Mouse (Mus musculus) right cerebral cortex, postnatal 25 days (tissue): Measurements from ENCODE around the gene Ssxb6.
"Not testable (repeated sequence)": the region's sequence is repeated elsewhere in the genome, so short reads cannot be mapped to it uniquely, and the experiment has no call there.

Experiments
- DNase-seq: peaks from one replicate; pipeline ENCODE4 v3.0.0; 2022

Gene Ssxb6

DNA sequence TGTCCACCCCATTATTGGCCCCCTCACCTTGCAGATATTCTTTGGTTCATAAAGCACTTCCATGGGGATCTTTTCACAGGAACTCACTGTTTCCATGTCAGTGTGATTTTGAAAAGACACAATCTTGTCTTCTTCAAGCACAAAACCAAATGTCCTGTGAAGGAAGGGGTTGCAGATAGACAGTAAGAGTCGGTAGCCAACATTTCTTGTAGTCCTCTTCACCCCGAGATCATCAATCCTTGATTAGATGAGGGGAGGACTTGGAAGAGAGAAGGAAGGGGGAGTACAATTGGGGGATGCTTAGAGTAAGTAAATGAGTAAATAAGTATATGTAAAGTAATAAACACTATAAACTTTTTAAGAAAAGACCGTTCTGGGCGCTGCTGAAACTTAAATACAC, at the start of gene Ssxb6:
TSS of gene Ssxb6 (minus strand) at position 101 of the 400 bp plus-strand sequence.
- not testable (repeated sequence) for DNase-seq

DNA sequence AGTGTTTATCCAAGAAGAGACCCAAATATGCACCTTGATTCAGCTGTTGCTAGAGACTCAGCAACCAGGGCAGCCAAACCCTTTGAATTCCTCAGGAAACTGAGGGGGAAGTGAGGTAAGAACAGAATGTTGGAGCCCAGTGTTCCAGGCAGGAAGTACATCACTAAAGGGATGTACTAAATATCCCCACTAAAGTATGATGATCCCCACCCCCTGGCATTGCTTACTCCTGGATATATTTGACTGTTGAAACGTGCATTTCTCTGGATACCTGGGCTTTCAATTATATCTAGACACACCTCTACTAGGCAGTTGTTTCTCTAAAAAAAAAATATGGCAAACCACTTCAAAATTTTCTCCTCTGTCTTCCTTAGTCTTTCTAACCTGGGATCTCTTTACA, 43.7 kb upstream of the Ssxb6 start, which contains the start of gene Ssxb3:
TSS of gene Ssxb3 (minus strand) at position 101 of the 400 bp plus-strand sequence.
- not testable (repeated sequence) for DNase-seq

DNA sequence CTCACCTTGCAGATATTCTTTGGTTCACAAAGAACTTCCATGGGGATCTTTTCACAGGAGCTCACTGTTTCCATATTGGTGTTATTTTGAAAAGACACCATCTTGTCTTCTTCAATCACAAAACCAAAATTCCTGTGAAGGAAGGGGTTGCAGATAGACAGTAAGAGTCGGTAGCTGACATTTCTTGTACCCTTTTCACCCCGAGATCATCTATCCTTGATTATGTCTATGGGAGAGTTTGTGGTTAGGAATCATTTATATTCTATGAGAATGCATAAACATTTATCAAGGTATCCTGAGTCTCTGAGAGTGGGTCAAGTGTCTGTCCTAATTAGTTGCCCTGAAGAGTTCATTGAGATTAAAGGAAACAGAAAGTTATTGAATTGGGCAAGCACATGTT, 23.2 kb downstream of the Ssxb6 start, which contains the start of gene Gm14459:
TSS of gene Gm14459 (minus strand) at position 101 of the 400 bp plus-strand sequence.
- DNase-seq: no peak
